Mouse (Mus musculus) embryonic stem cell, embryonic (primary cell): ENCODE data around the gene Myh6.

Experiments used
- CTCF ChIA-PET, 4 experiments: fragments of 300-600 bp in 2 of 4; fragments of 350-600 bp in 2 of 4; sonication (Branson Sonifier 250); formaldehyde crosslinking; loops; one replicate each; lab custom pipeline; 2022; ENCODE audit warnings: inconsistent platforms in 2 of 4; lab: Charles Lee
- POLR2A ChIA-PET, 4 experiments: fragments of 300-600 bp in 2 of 4; fragments of 350-600 bp in 2 of 4; sonication (Branson Sonifier 250); formaldehyde crosslinking; loops; one replicate each; lab custom pipeline; 2022; ENCODE audit warnings: antibody characterized with exemption in 4 of 4, inconsistent platforms in 1 of 4; lab: Charles Lee

Gene Myh6

GRCm38 (mm10) chr14:54900383-54900782 lies 66.3 kb downstream of the Myh6 start:
- CTCF ChIA-PET = interaction anchor here (0.6 to 1.1 kb wide), 9 partner anchors 17 to 261 kb away, joined by 3 to 7 read pairs (median 4); partner anchors contain the start of genes Ngdn (in 2 of the 4), Bcl2l2 (in 1 of the 4) and Gm20521 (in 1 of the 4)
- POLR2A ChIA-PET = interaction anchor here in 3 of 4 experiments (0.6 to 7.1 kb wide), 10 partner anchors 10 to 115 kb away, joined by 3 to 47 read pairs (median 4); partner anchors contain the start of genes Bcl2l2 (in 1 of the 3), Gm20521 (in 1 of the 3) and Ngdn (in 1 of the 3)

- ChIA-PET POLR2A (interaction anchor here in 2 of 4 experiments (1.0 to 7.4 kb wide), 8 partner anchors 12 to 118 kb away, joined by 3 to 66 read pairs (median 20); partner anchors contain the start of genes Bcl2l2 (in 2 of the 2), Efs (in 2 of the 2), Gm20521 (in 2 of the 2) and Slc22a17 (in 2 of the 2)), CTCF (no interaction called here)
Observed at GRCm38 (mm10) chr14:54897445-54897844, 69.3 kb downstream of the Myh6 start.

GRCm38 (mm10) chr14:54894296-54895151 lies 72.2 kb downstream of the Myh6 start:
- POLR2A ChIA-PET = interaction anchor here (0.6 to 7.4 kb wide), 54 partner anchors 8 to 691 kb away, joined by 3 to 66 read pairs (median 5); partner anchors contain the start of genes Efs (in 3 of the 4), Ngdn (in 3 of the 4), Ppp1r3e (in 3 of the 4) and Bcl2l2 (in 2 of the 4)
- CTCF ChIA-PET = interaction anchor here in 3 of 4 experiments (0.5 to 1.8 kb wide), 8 partner anchors 11 to 121 kb away, joined by 3 to 10 read pairs (median 3); partner anchors contain the start of genes Ngdn (in 2 of the 3), Bcl2l2 (in 1 of the 3), Cmtm5 (in 1 of the 3) and Gm20521 (in 1 of the 3)

GRCm38 (mm10) chr14:54893651-54894181 lies 73.0 kb downstream of the Myh6 start:
- POLR2A ChIA-PET = interaction anchor here (0.6 to 7.4 kb wide), 45 partner anchors 9 to 691 kb away, joined by 3 to 66 read pairs (median 5); partner anchors contain the start of genes Bcl2l2 (in 3 of the 4), Efs (in 3 of the 4), Gm20521 (in 3 of the 4) and Ngdn (in 3 of the 4)

GRCm38 (mm10) chr14:54892200-54892599 lies 74.5 kb downstream of the Myh6 start, which contains the start of gene Pabpn1:
Gene Pabpn1 (plus strand): TSS chr14:54892500.
- ChIA-PET CTCF (no interaction called here), POLR2A (interaction anchor here in 3 of 4 experiments (0.9 to 7.4 kb wide), 6 partner anchors 9 to 221 kb away, joined by 3 to 52 read pairs (median 4); partner anchors contain the start of genes Bcl2l2 (in 1 of the 3) and Gm20521 (in 1 of the 3))

More at GRCm38 (mm10) chr14:54893651-54894181, 73.0 kb downstream of the Myh6 start:
- CTCF ChIA-PET = interaction anchor here (0.5 to 1.8 kb wide), 9 partner anchors 10 to 122 kb away, joined by 3 to 10 read pairs (median 3); partner anchors contain the start of genes Ngdn (in 2 of the 4), Bcl2l2 (in 1 of the 4), Cmtm5 (in 1 of the 4) and Gm20521 (in 1 of the 4)
